Mouse (Mus musculus) lung, postnatal 0 days (tissue): ENCODE data around the gene Fbxw11.

Experiments used
- CTCF ChIP-seq: IDR thresholded peaks from 2 replicates; pipeline ENCODE4 v1.5.1; 2016; ENCODE audit warnings: antibody characterized with exemption, mild to moderate bottlenecking
- EP300 ChIP-seq: IDR thresholded peaks from 2 replicates; pipeline ENCODE4 v1.6.1; 2016; ENCODE audit warnings: antibody characterized with exemption, mild to moderate bottlenecking, control low read depth

- TF ChIP-seq CTCF = no peak
- no peak for TF ChIP-seq EP300
These were observed 35.3 kb downstream of the Fbxw11 start for GRCm38 (mm10) chr11:32677811-32678210.
